Mouse (Mus musculus) kidney, postnatal 0 days (tissue): Measurements from ENCODE around the gene Arl6. TPM values are rescaled to one million over a fixed set of nuclear protein-coding genes. Genes with fewer than 3 reads are reported as not detected.
A peak's percentile ranks its signal among the peaks of the same experiment; 100 is the strongest.

ENCODE experiments used
- ATAC-seq: fragments of 200-750 bp; cut with Nextera tagmentation; replicated peaks from 2 replicates; pipeline ENCODE4 v1.8.0; 2017; ENCODE audit warnings: low read depth, moderate number of reproducible peaks, moderate TSS enrichment, moderate library complexity; ENCODE audit not compliant: low FRiP score
- DNase-seq: peaks from one replicate; pipeline ENCODE4 v3.0.0-alpha.2; 2016; ENCODE audit warnings: low spot score
- H3K27ac ChIP-seq: fragments of 300-500 bp; sonication (generic); 2 replicates; pipeline ENCODE4 v1.5.1; 2014; ENCODE audit warnings: mild to moderate bottlenecking
- H3K27me3 ChIP-seq: fragments of 300-500 bp; sonication (generic); 2 replicates; pipeline ENCODE4 v1.6.1; 2014; ENCODE audit warnings: low read length, mixed read lengths; ENCODE audit not compliant: insufficient read depth
- H3K36me3 ChIP-seq: fragments of 300-500 bp; sonication (generic); 2 replicates; pipeline ENCODE4 v1.6.1; 2014; ENCODE audit warnings: low read length, mixed read lengths; ENCODE audit not compliant: insufficient read depth
- H3K4me1 ChIP-seq: fragments of 300-500 bp; sonication (generic); replicated peaks from 2 replicates; pipeline ENCODE4 v1.6.1; 2014; ENCODE audit warnings: antibody characterized with exemption, low read length, mixed read lengths; ENCODE audit not compliant: insufficient read depth
- H3K4me2 ChIP-seq: fragments of 300-500 bp; sonication (generic); 2 replicates; pipeline ENCODE4 v1.6.1; 2014; ENCODE audit warnings: mild to moderate bottlenecking, low read length, moderate library complexity, mixed read lengths
- H3K4me3 ChIP-seq: fragments of 300-500 bp; sonication (generic); replicated peaks from 2 replicates; pipeline ENCODE4 v1.5.1; 2014; ENCODE audit warnings: low read depth, low read length
- H3K9ac ChIP-seq: fragments of 300-500 bp; sonication (generic); 2 replicates; pipeline ENCODE4 v1.6.1; 2014; ENCODE audit warnings: low read depth, low read length
- H3K9me3 ChIP-seq: fragments of 300-500 bp; sonication (generic); replicated peaks from 2 replicates; pipeline ENCODE4 v1.6.1; 2016; ENCODE audit warnings: low read length, inconsistent platforms, mixed read lengths
- CTCF ChIP-seq: IDR thresholded peaks from 2 replicates; pipeline ENCODE4 v1.5.1; 2016; ENCODE audit warnings: antibody characterized with exemption, low read depth, mild to moderate bottlenecking, moderate library complexity
- WGBS: fragments of 180-500 bp; shearing (Covaris S2); extraction: QIAGEN DNeasy Blood & Tissue Kit; methylation state at CpG from one replicate; pipeline ENCODE4 v1.1.7; 2014; 5-methylcytosine and 5-hydroxymethylcytosine counted together
- polyA plus RNA-seq: library from polyadenylated mRNA; unstranded; fragments of >200 nt; fragmentation: Nextera tagmentation; extraction: Ambion mirVana; gene quantifications from 2 replicates; pipeline ENCODE4 v1.2.1, GENCODE M21; 2015

Gene Arl6
- polyA plus RNA-seq, 1 experiment from 2014 or later, result 46.6 TPM

DNA sequence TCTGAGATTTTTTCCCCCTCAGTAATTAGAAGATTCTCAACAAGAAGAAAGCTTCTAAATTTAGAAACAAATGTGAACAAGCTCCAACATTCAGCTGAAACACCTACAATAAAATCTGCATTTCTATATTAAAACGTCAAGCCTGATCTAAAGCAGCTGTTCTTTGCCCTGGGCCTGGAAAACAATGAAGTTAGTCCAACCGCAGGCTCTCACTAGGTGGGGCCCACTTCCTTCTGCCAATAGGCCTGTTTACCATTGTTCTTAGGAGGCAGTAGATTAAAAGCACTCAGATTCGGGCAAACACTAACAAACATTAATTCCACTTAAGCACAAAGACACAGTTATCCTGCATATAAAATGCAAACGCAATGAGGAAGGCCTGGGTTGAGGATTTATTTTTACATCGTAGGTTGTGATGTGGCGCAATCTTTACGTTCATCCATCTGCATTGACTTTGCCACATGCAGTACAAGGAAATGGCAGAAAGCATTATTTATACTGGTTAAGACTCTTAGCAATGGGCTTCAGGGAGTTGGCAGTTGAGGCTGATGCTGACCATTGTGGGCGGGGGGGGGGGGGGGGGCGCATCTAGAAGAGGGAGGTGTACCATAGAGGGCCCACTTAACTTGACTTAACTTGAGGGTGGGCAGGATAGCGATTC, 71.3 kb downstream of the Arl6 start:
- peak; percentile 74 for DNase-seq
- peak overlapping the region; percentile 57 for H3K27ac ChIP-seq
- WGBS, result 58% methylated on average over 10 of the region's 10 CpGs

DNA sequence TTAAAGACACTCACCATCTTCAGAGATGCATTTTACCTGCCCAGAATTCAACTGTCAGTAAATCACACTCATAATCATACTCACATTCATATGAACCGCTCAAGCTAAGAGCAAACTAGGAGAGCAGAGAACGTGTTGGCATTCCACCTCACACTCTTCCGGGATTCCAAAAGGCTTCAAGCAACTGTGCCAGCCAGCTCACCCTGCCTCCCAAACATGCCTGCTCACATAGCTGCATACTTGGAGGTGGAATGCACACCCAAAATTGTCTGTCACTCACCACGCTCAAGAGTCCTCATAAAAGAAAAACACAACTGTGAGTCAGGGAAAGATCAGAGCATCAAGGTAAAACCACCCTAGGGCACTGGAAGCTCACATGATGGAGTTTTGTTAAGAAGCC, 72.8 kb downstream of the Arl6 start:
- H3K27ac ChIP-seq, result no peak overlapping the region
- H3K4me1 ChIP-seq, result no peaks in the 10 kb centered on the region
- H3K9me3 ChIP-seq, result no peaks in the 10 kb centered on the region
- 84% methylated on average over 4 of the region's 4 CpGs for WGBS
- H3K9ac ChIP-seq, result no peak overlapping the region
- no peaks in the 10 kb centered on the region for H3K36me3 ChIP-seq
- H3K27me3 ChIP-seq, result no peaks in the 10 kb centered on the region
- DNase-seq (no peak), ATAC-seq (no peak)
- H3K4me2 ChIP-seq, result no peak overlapping the region
- H3K4me3 ChIP-seq, result no peak overlapping the region
- TF ChIP-seq CTCF, result no peak

More for the DNA sequence above, 71.3 kb downstream of the Arl6 start:
- Histone ChIP-seq H3K9ac (no peak overlapping the region), H3K4me2 (no peak overlapping the region), H3K4me3 (no peak overlapping the region), H3K36me3 (no peaks in the 10 kb centered on the region), H3K9me3 (no peaks in the 10 kb centered on the region), H3K27me3 (no peaks in the 10 kb centered on the region), H3K4me1 (no peaks in the 10 kb centered on the region)
- ATAC-seq, result no peak
- TF ChIP-seq CTCF, result no peak; the same call in 1 of the 2 replicates

DNA sequence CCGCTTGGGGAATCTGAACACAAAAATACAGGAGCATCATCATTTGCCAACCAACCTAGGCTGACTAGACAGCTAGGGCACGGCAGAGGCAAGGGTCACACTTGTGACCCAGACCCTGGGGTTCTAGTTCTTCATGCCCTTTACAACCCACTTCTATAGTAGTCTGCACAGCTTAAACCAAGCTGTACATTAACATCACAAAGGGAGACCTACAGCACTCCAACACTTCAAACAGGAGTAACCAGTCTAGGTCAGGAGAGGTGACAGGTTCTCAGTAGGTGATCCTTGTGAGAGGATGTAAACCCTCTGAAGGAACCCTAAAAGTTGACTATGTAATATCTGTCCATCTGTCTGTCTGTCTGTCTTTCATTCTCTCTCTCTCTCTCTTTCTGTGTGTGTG, 73.6 kb downstream of the Arl6 start:
- H3K27me3 ChIP-seq, result no peaks in the 10 kb centered on the region
- 77% methylated on average over 2 of the region's 2 CpGs for WGBS
- no peak for ATAC-seq
- H3K4me3 ChIP-seq, result no peak overlapping the region
- no peaks in the 10 kb centered on the region for H3K9me3 ChIP-seq
- no peaks in the 10 kb centered on the region for H3K36me3 ChIP-seq
- TF ChIP-seq CTCF, result no peak
- no peak overlapping the region for H3K27ac ChIP-seq
- no peak for DNase-seq
- no peak overlapping the region for H3K4me2 ChIP-seq
- no peaks in the 10 kb centered on the region for H3K4me1 ChIP-seq
- no peak overlapping the region for H3K9ac ChIP-seq

DNA sequence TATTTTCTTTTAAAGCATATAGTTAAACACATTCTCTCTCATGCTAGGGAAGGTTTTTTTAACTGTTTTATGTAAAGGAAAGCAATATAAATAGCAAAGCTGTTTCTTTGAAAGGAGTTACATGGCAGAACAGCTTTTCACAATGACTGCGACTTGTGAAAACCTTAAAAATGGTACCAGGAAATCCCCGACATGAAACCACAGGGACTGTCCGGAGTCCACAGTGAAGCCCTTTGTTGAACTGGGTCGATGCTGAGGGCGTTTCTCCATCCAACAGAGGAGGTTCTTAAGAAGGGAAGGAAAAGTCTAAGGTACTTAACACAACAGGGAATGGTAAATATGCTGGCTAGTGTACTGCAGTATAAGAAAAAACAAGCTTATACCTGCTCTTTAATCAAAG, 75.2 kb downstream of the Arl6 start:
- DNase-seq, result no peak
- Histone ChIP-seq H3K9me3 (no peaks in the 10 kb centered on the region), H3K9ac (no peak overlapping the region), H3K36me3 (no peaks in the 10 kb centered on the region), H3K4me1 (no peaks in the 10 kb centered on the region), H3K27ac (no peak overlapping the region), H3K4me2 (no peak overlapping the region), H3K27me3 (no peaks in the 10 kb centered on the region), H3K4me3 (no peak overlapping the region)
- WGBS, result 90% methylated on average over 5 of the region's 5 CpGs
- no peak for TF ChIP-seq CTCF
- no peak for ATAC-seq

Other genes with a start within 250 kb of the Arl6 start
- gene Gabrr3, start 232.1 kb downstream of the Arl6 start, polyA plus RNA-seq, result not detected in 2 replicates
- 26.6 TPM in 2 replicates for gene Riox2, start 167.6 kb downstream of the Arl6 start, polyA plus RNA-seq
- gene Crybg3, start 38.4 kb downstream of the Arl6 start, polyA plus RNA-seq, result 4.2 and 5.4 TPM in 2 replicates